Comparison of ENCODE assay signal across 26 mouse cellular contexts in genomic region chr12:44931716-44932115, GRCm38 (mm10).
DNase-seq lines count a peak whose midpoint lies in the region; ATAC-seq and TF ChIP-seq lines count a peak whose summit lies in the region.
"Had no signal": no experiment of that assay in that cellular context is flagged by ENCODE, and none has a peak within 500 bp of the region (broad histone marks: within the 10 kb centered on the region; RNA-seq: fewer than 3 reads in every experiment).

No protein-coding gene starts in this region.

- peaks cover 16% of the 10 kb centered on the region; the same call in 1 of the 2 replicates for H3K4me1 ChIP-seq in kidney, embryonic 16.5 days (ENCODE audit: insufficient read depth, low read length)
- H3K4me1 ChIP-seq in lung, embryonic 14.5 days (ENCODE audit: insufficient read depth), result no peaks in the 10 kb centered on the region
- peaks cover 4% of the 10 kb centered on the region for H3K4me1 ChIP-seq in lung, adult 2 months (ENCODE audit: control insufficient read depth, insufficient read depth, low read length)
- H3K4me1 ChIP-seq in brown adipose tissue, adult 24 weeks (ENCODE audit: control insufficient read depth, insufficient read depth, insufficient read length, low read length), result peaks cover 14% of the 10 kb centered on the region; the same call in 1 of the 2 replicates
- H3K4me1 ChIP-seq: forebrain, embryonic 13.5 days; heart, embryonic 15.5 days; hindbrain, embryonic 13.5 days had no signal

- intact Hi-C loops in gastrocnemius, adult 2 months (cut with DNase I), result loop anchor here (10.0 kb wide), 2 partner anchors 73 to 77 kb away; no protein-coding TSS in a partner anchor

- H3K4me3 ChIP-seq in gastrocnemius, adult 2 months, result peak overlapping the region; percentile 50
- H3K4me3 ChIP-seq in kidney, embryonic 16.5 days (ENCODE audit: low read length), result no peak overlapping the region
- H3K4me3 ChIP-seq in lung, embryonic 14.5 days (ENCODE audit: low read depth, low read length), result no peak overlapping the region
- H3K4me3 ChIP-seq in lung, adult 2 months (replicated peaks; ENCODE audit: extremely low read depth, low read depth, low read length), result no peak overlapping the region
- peak overlapping the region; percentile 12; the same call in 1 of the 2 replicates for H3K4me3 ChIP-seq in brown adipose tissue, adult 24 weeks (ENCODE audit: insufficient read depth, low read depth, low read length)
- H3K4me3 ChIP-seq: forebrain, embryonic 10.5 days; forebrain, embryonic 13.5 days; heart, embryonic 15.5 days; hindbrain, embryonic 10.5 days; hindbrain, embryonic 13.5 days had no signal

- ATAC-seq in kidney, embryonic 16.5 days (ENCODE audit: low FRiP score, low TSS enrichment), result 0 out of 2 replicates have a peak, but pooled peaks have one; percentile 53
- ATAC-seq in lung, embryonic 14.5 days (ENCODE audit: insufficient read depth), result no peak
- ATAC-seq: activated CD4-positive, CD25-positive, alpha-beta regulatory T cell, adult 4 months; forebrain, embryonic 13.5 days; forebrain, embryonic 16.5 days; hindbrain, embryonic 16.5 days had no signal

- H3K4me2 ChIP-seq in kidney, embryonic 16.5 days (replicated peaks; ENCODE audit: low read depth, low read length), result no peak overlapping the region
- H3K4me2 ChIP-seq in lung, embryonic 14.5 days, result no peak overlapping the region
- H3K4me2 ChIP-seq: forebrain, embryonic 13.5 days; heart, embryonic 11.5 days; heart, embryonic 15.5 days; hindbrain, embryonic 13.5 days had no signal

- no peak for TF ChIP-seq CTCF in gastrocnemius, adult 2 months (IDR thresholded peaks at IDR 0.05)
- TF ChIP-seq CTCF in lung, embryonic 14.5 days (IDR thresholded peaks at IDR 0.05; ENCODE audit: low read depth), result no peak
- TF ChIP-seq CTCF in lung, adult 2 months (IDR thresholded peaks at IDR 0.05; ENCODE audit: insufficient read depth, low read length), result no peak

- no peak for TF ChIP-seq POLR2A in lung, adult 2 months (IDR thresholded peaks at IDR 0.05; ENCODE audit: borderline replicate concordance, extremely low read depth, low read depth, low read length)

- H3K36me3 ChIP-seq in kidney, embryonic 16.5 days (ENCODE audit: insufficient read depth, low read length), result no peaks in the 10 kb centered on the region
- H3K36me3 ChIP-seq in lung, embryonic 14.5 days (ENCODE audit: insufficient read depth), result no peaks in the 10 kb centered on the region
- H3K36me3 ChIP-seq: forebrain, embryonic 10.5 days; heart, embryonic 15.5 days; hindbrain, embryonic 10.5 days; hindbrain, embryonic 13.5 days had no signal

- WGBS in kidney, embryonic 16.5 days, result 82% methylated on average over 7 of the region's 7 CpGs
- 64% methylated on average over 7 of the region's 7 CpGs for WGBS in lung, embryonic 14.5 days
- 50% methylated on average over 7 of the region's 7 CpGs for WGBS in lung, adult 2 months

- no peaks in the 10 kb centered on the region for H3K9me3 ChIP-seq in kidney, embryonic 16.5 days (ENCODE audit: low read length)
- no peaks in the 10 kb centered on the region for H3K9me3 ChIP-seq in lung, embryonic 14.5 days (ENCODE audit: low read depth, low read length)
- H3K9me3 ChIP-seq: forebrain, embryonic 10.5 days; forebrain, embryonic 13.5 days; heart, embryonic 15.5 days; hindbrain, embryonic 10.5 days; hindbrain, embryonic 13.5 days had no signal

- no peaks in the 10 kb centered on the region for H3K27me3 ChIP-seq in kidney, embryonic 16.5 days (ENCODE audit: insufficient read depth, low read length)
- no peaks in the 10 kb centered on the region for H3K27me3 ChIP-seq in lung, embryonic 14.5 days (ENCODE audit: insufficient read depth, low read length)
- H3K27me3 ChIP-seq: forebrain, embryonic 13.5 days; heart, embryonic 15.5 days; hindbrain, embryonic 13.5 days had no signal

- no peak for DNase-seq in gastrocnemius, adult 2 months
- DNase-seq in gastrocnemius, adult 8-10 months (ENCODE audit: low spot score in 2 of 2), result no peak
- no peak for DNase-seq in kidney, adult 8-10 months
- peak; percentile 13 for DNase-seq in lung, embryonic 14.5 days
- DNase-seq in lung, adult 2 months, result no peak
- DNase-seq in left cerebral cortex, adult 18-20 months (ENCODE audit: low spot score in 2 of 2), result no peak
- DNase-seq: adrenal gland, adult 8-10 months; adrenal gland, postnatal 25 days; cerebellum, adult 18-20 months; cerebellum, adult 9-10 months; cerebellum, postnatal 14 days; gastrocnemius, postnatal 10 days; gastrocnemius, postnatal 36 days; heart, postnatal 10 days; heart, postnatal 36 days had no signal

- H3K9ac ChIP-seq in kidney, embryonic 16.5 days (replicated peaks; ENCODE audit: low read length), result no peak overlapping the region
- H3K9ac ChIP-seq in lung, embryonic 14.5 days, result no peak overlapping the region
- H3K9ac ChIP-seq: forebrain, embryonic 13.5 days; heart, embryonic 15.5 days; hindbrain, embryonic 13.5 days had no signal

- peak overlapping the region; percentile 68 for H3K27ac ChIP-seq in gastrocnemius, adult 2 months
- H3K27ac ChIP-seq in kidney, embryonic 16.5 days (ENCODE audit: low read length), result no peak overlapping the region
- H3K27ac ChIP-seq in lung, embryonic 14.5 days (ENCODE audit: low read depth), result no peak overlapping the region
- H3K27ac ChIP-seq in brown adipose tissue, adult 24 weeks (replicated peaks; ENCODE audit: low read depth, low read length), result peak overlapping the region; percentile 41
- H3K27ac ChIP-seq: forebrain, embryonic 10.5 days; forebrain, embryonic 13.5 days; heart, embryonic 15.5 days; hindbrain, embryonic 10.5 days; hindbrain, embryonic 13.5 days had no signal

Comparison
In these comparisons a context has a peak if more than half of its experiments do, and no peak if none do; other contexts are left out.
1. H3K27ac ChIP-seq: peak in gastrocnemius, adult 2 months (single experiment) and brown adipose tissue, adult 24 weeks (single experiment); none in kidney, embryonic 16.5 days (single experiment) and lung, embryonic 14.5 days (single experiment).
2. H3K4me3 ChIP-seq: peak in gastrocnemius, adult 2 months (single experiment) and brown adipose tissue, adult 24 weeks (single experiment); none in kidney, embryonic 16.5 days (single experiment), lung, embryonic 14.5 days (single experiment) and lung, adult 2 months (single experiment).